Mouse (Mus musculus) G1E (cell line): ENCODE measurements around the gene Kcnn3.

Experiments
- CTCF ChIP-seq: IDR thresholded peaks from 2 replicates; pipeline ENCODE4 v1.5.1; 2012; ENCODE audit warnings: low read depth, low read length, inconsistent platforms, mixed read lengths
- GATA1 ChIP-seq: IDR thresholded peaks from 2 replicates; pipeline ENCODE4 v1.6.1; 2012; ENCODE audit warnings: borderline replicate concordance, low read length, inconsistent platforms, mixed read lengths
- TAL1 ChIP-seq: conservative IDR thresholded peaks from 2 replicates; pipeline ENCODE4 v1.6.1; 2012; ENCODE audit warnings: low read depth, low read length, inconsistent platforms, mixed read lengths

DNA sequence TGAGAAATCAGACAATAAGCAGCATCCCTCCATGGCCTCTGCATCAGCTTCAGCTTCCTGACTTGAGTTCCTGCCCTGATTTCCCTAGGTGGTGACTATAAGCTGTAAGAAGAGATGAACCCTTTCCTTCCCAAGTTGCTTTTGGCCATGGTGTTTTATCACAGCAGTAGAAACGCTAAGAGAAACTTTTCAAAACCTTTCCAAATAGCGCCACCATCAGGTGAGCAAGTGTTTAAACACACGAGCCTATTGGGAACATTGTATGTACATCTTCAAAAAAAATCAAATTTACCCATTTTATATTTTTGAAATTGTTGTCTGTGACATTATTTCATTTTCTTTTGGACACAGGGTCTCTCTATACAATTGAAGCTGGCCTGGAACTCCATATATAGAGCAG, 23.6 kb upstream of the Kcnn3 start:
- TF ChIP-seq GATA1 (no peak), CTCF (no peak), TAL1 (no peak)
